Mouse (Mus musculus): ENCODE results near the gene 2010300C02Rik.

- no peak for TF ChIP-seq CTCF (IDR thresholded peaks at IDR 0.05; ENCODE audit: extremely low read depth, insufficient read depth, low read length)
- no peak for TF ChIP-seq POLR2A (IDR thresholded peaks at IDR 0.05; ENCODE audit: extremely low read depth, insufficient read depth, low read length)
These were observed 157.9 kb downstream of the 2010300C02Rik start for GRCm38 (mm10) chr1:37561955-37562354.
